Mouse (Mus musculus): ENCODE measurements around the gene Ccdc84. TPM values are rescaled to one million over a fixed set of nuclear protein-coding genes. Genes with fewer than 3 reads are reported as not detected.
"Not testable (repeated sequence)": the region's sequence is repeated elsewhere in the genome, so short reads cannot be mapped to it uniquely, and the experiment has no call there.

Ccdc84 gene
- total RNA-seq (2021): 10 to 100 TPM; 18.9 to 19.0 TPM
- long read RNA-seq, experiment 1, partial matches to known transcripts: 0 of 7 reads
- long read RNA-seq, experiment 1, other reads (novel, unspliced or antisense): 7 of 7 reads
- long read RNA-seq, experiment 2, partial matches to known transcripts: 1 of 13 reads
- long read RNA-seq, experiment 2, other reads (novel, unspliced or antisense): 9 of 13 reads

DNA sequence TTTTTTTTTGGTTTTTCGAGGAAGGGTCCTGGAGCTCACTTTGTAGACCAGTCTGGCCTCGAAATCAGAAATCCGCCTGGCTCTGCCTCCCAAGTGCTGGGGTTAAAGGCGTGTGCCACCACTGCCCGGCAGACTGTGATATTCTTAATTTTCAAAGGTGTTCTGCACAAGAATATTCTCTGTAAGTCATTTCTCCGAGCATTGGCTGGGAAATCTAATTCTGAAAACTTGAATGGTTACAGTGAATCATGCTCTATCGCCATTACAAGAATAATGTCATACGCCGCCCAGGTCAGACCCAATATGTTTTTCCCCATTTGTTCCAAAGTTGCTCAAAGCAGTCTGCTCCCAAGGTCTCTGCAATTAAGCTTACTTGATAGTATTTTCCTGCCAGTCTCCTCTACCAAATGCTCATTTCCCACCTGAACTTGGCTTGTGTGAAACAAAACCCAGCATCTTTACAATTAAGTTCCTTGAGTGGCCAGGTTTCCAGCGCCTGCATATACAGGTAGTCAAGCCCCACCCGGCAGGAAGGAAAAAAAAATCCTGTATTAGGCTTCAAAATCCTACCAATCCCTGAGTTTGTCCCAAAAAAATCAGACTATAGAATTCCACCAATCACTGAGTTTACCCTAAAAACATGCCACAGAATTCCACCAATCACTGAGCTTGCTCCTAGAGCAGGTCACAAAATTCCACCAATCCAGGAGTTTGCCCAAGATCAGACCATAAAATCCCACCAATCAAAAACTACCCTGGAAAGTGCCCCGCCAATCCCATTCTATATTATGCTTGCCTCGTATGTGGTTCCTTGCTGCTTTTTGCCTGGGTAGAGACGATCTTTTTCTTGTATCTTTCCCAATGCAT, at the start of gene Ccdc84:
TSS of gene Ccdc84 (minus strand) at position 51 of the 867 bp plus-strand sequence.
- no peak for DNase-seq (ENCODE audit: low spot score in 2 of 2)

DNA sequence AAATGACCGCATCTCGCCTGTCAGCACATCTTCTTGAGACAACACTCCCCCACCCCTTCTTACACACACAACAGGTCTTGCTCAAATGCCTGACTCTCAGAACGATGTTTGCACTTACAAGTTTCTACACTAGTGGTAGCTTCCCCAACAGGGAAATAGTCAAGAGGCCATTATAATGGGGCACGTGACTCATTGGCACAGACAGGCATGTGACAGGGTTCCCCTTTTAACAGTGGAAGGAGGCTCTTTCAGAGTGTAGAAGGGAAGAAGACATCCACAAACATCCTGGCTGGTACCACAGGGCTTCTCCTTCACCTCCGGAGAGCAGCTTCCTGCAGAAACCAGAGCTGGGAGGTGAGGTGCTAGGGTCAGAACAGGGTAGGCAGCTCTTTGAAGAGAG, 43.6 kb upstream of the Ccdc84 start:
- no peak for DNase-seq (ENCODE audit: low spot score in 2 of 2)

DNA sequence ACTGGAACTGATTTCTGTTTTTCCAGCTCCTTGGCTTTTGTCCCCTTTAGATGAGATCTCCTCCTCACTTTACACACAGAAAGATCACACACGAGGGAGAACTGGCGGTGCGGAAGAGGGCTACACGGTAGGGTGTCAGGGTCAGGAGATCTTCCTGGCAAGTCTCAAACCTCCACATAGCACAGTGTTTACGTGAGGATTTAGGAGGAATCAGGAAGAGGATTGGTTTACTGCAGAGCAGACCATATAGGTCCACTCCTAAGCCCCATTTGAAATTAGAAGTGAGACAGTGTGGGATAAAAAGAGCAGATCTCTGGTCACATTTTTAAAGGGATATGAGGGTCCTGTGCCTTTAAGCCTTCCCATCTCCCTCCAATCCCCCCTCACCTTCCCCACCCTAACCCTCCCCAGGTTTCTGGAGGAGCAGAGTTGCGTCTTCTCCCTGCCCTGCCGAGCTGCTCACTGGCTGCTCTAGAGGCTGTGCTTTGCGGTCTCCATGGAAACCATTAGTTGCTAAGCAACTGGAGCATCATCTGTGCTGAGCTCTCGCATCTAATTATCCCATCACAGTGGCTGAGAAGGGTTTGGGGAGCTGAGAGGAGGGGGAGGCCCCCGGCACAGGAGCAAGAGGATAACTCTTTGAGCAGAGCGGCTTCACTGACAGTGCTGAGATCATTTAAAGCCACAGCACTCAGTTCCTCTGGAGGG, 38.8 kb upstream of the Ccdc84 start:
- DNase-seq (ENCODE audit: low spot score in 2 of 2): peak; percentile 85 to 88

DNA sequence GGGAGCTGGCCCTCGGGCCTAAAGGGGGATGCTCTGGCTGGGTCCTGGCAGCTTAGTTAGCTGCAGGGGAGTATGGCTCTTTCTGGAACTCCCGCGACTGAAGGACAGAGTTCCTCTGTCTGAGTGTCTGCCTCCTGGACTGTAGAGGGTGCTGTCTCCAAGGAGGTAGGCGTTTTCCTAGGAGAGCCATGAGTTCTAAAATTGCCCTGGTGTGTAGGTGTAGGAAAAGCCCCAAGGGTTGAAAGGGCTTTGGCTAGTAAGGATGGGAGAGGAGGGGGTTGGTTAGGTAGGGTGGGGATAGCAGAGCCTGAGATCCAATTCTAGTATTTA, 36.5 kb upstream of the Ccdc84 start, which contains the start of gene Upk2:
TSS of gene Upk2 (minus strand) at position 86 of the 330 bp plus-strand sequence.
- DNase-seq (ENCODE audit: low spot score in 2 of 2): no peak

DNA sequence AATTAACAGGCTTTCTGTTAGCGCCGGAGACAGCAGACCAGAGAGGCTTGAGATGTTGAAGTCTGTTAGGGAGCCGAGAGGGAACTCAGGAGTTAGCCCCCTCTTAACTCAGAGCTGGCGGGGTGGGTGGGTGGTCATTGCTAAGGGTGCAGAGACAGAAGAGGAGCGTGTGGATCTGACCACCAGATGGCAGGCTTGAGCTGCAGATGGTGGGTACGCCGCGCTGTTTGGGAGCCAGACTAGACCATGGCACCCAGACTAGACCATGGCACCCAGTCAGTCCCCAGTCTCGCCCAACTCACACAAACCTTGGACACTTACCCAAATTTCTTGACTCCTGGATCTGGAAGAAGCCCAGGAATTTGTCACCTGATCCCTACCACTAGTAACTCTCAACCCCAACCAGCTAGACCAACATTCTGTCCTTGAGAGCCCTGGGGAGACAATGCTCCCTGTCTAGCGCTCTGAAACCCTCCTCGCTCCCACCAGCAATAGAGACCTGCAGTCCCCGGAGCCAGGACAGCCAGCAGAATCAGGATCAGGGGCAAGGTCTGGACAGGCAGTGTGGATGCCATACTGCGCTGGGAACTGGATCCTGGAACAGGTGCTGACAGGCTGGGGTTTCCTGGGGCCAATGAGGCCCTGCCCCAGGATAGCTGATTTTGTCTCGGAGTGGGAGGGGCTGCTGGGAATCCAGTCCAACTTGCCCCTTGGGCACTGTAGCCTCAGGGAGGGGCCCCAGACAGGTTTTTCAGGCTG, 35.9 kb upstream of the Ccdc84 start:
- DNase-seq (ENCODE audit: low spot score in 2 of 2): peak; percentile 89 to 94

DNA sequence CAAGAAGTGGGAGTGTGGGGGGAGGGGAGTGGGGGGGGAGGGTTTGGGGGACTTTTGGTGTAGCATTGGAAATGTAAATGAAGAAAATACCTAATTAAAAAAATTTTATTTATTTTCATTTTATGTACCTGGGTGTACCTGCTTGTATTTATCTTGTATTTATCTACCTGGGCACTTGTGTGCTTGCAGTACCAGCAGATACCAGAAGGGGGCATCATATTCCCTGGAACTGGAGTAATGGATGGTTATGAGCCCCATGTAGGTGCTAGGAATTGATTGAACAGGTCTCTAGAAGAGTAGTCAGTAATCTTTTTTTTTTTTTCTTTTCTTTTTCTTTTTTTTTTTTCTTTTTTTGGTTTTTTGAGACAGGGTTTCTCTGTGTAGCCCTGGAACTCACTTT, 32.0 kb upstream of the Ccdc84 start:
- DNase-seq (ENCODE audit: low spot score in 2 of 2): no peak

DNA sequence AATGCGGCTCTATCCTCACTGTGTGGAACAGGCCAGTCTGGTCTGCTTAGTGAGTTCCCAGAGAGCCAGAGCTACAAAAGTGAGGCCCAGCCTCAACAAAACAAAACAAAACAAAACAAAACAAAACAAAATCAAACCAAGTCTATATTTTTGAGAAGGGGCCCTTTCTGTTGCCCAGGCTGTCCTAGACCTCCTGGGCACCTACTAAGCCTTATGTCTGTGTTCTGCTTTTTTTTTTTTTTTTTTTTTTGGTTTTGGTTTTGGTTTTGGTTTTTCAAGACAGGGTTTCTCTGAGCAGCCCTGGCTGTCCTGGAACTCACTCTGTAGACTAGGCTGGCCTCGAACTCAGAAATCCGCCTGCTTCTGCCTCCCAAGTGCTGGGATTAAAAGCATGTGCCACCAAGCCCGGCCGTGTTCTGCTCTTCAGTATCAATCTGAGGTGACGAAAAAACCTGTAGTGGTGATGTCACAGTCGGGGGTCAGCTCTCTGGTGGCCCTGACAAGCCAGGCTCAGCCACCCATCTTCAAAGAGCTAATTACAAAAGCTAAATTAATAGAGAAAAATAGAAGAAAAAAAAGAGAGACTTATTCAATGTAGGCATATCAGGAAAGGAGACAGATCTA, 26.1 kb upstream of the Ccdc84 start:
- DNase-seq (ENCODE audit: low spot score in 2 of 2): not testable (repeated sequence)

DNA sequence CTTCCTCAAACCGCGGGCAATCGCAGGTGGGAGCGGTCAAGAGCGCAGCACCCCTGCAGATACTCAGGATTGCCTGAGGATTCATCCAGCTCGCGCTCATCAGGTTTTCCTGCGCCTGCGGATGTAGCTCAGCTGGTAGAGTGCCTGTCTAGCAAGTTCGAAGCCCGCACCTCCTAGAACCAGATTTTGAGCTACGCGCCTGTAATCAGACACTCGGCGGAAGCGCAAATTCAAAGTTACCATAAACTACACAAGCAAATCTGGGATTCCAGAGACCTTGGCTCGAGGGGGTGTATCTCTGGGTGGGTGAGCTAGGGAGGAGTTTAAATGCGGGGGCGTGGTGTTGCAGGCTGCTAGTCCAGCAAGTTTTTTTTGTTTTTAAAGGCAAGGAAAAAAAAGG, 22.6 kb upstream of the Ccdc84 start, which contains the start of gene Foxr1:
TSS of gene Foxr1 (minus strand) at position 176 of the 400 bp plus-strand sequence.
- DNase-seq (ENCODE audit: low spot score in 2 of 2): no peak

DNA sequence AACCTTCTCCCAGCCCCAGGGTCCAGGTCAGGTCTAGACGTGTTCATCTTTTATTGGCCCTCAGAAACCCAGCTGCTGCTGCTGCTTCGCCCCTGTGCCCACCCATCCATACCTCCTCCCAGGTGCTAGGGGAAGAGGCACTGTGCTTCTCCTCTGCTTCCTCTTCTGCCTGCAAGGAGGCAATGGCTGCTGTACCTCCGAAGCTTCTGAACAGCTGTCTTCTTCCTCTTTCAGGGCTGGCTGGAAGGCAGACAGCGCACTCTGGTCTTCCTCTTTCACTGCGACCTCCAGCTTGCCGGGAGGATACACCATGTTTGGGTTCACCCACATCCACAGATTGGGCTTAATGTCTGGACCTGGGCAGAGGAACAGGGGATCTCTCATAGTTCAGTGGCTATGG, 17.4 kb upstream of the Ccdc84 start:
- no peak for DNase-seq (ENCODE audit: low spot score in 2 of 2)

DNA sequence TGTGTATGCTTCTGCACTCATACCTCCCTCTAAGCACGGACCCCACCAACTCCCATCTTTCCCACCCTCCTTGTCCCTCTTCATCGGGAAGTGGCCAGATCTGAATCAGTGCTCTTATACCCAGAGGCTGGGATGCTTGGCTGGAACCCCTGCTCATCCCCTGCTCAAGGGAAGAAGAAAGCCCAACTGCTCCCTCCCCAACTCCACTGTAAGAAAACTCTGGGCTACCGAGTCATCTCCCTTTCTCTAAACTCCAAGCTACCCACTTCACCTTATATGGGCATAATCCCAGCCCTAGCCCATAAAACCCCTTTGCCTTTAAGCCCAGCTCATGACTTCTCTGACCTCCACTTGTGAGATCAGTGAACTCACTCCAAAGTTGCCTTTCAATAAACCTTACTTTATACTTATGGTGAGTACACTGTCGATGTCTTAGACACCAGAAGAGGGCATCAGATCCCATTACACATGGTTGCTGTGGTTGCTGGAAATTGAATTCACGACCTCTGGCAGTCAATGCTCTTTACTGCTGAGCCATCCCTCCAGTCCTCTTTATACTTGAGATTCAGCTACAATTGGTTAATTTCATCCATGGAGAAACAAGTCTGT, 14.3 kb upstream of the Ccdc84 start:
- no peak for DNase-seq (ENCODE audit: low spot score in 2 of 2)

DNA sequence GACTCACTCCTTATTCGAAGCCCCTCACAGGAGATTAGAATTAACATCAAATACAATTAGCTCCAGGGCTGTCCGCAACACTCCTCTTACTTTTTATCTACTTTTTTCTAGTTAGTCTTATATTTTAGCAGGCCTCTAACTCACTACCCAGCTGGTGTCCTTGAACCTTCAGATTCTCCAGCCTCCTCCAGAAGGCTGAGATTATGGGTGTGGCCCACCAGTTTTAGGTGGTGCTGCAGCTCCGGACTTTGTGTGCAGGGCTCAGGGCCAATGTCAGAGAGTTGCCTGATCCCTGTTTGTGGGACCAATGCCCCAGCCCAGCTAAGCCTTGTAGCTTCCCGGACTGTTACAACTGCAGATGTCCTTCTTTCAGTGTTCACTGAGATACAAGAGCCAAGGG, 5.2 kb upstream of the Ccdc84 start:
- no peak for DNase-seq (ENCODE audit: low spot score in 2 of 2)

DNA sequence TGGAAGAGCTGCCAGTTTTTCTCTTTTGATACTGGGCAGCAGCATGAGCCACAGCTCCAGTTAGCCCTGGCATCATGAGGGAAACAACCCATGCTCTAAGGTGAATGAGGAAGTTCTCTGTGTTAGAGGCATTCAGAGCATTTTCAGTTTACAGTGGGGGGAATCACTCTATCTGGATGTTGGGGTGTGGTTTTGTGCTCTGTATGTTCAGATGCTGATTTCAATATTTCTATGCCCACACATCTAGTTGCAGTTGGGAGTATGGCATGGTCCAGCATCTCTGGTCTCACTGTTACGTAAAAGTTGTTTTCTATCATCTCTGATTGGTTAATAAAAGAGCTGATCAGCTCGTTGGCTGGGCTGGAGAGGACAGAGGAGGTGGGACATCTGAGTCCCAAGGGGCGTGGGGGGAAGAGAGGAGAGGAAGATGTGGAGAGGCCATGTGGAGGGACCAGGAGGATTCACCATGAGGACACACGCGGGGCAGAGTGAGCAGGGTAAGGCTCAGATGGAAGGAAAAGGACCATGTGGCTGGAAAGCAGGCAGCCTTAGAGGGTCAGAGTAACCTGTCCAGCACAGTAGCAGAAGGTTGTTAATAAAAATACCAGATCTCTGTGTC, 2.0 kb upstream of the Ccdc84 start:
- no peak for DNase-seq (ENCODE audit: low spot score in 2 of 2)

DNA sequence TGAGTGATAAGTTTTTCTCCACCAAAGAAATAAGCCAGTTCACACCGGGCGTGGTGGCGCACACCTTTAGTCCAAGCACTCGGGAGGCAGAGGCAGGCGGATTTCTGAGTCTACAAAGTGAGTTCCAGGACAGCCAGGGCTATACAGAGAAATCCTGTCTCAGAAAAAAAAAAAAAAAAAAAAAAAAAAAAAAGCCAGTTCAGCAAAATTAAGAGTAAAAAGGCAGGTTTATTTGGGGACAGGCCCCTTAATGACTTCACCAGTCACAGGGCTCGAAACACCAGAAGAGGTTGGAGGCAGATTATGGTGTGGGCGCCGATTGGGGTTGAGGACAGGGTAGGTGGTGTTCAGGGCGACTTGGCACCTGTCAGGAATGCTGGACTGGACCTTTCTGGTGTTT, 1.4 kb upstream of the Ccdc84 start:
- DNase-seq (ENCODE audit: low spot score in 2 of 2): not testable (repeated sequence)

DNA sequence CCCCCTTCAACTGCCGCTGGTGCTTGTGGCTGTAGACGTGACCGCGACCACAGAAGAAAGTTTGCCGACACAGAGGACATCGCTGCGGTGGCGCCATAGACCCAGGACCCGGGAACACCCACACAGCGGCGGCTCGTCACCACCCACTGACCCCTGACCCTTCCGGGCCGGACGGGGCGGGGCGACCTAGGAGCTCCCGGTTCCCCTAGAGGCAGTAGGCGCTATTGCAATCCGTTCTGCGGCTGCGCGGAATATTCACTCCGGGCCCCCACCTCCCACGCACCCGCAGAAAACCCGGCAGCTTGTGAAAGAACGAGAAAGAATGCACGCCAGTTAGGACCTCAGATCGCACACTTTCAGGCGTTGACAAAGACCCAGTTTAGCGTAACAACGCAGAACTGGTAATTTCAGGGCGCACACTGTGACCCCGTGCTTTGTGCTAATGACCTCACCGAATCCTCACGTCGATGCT, 441 bp downstream of the Ccdc84 start:
- peak; percentile 97 for DNase-seq (ENCODE audit: low spot score in 2 of 2)

DNA sequence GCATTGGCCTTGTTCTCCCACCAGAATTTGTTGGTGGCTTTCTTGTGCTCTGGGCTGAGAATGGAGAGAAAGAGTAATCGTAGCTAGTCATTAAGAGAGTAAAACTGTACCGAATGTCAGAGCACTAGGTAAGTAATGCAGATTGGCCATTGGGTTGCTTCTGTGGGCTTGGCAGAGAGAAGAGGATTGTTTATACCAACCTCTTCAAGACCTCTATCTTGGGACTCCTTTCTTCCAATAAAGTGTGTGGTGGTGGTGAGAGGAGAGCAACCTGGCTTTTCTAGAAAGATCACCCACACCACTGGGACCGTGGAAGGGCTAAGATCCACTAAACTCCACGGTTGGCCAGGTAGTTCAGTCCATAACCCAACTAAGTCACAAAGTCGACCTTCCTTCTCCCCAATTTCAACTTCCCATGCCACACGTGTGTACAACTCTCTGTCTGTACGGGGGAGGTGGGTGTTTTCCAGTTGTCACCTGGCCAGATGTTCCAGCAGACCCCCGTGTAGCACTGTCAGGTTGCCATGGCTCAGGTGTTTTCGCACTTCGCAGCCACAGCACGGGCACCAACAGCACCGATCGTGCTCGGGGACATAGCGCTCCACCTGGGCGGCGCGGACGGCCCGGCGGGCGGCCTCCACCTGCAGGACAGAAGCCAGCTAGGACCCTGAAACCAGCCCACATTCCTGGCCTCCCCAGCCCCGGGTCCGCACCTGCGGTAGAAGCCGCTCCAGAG, 1.0 kb downstream of the Ccdc84 start:
- DNase-seq (ENCODE audit: low spot score in 2 of 2): no peak

DNA sequence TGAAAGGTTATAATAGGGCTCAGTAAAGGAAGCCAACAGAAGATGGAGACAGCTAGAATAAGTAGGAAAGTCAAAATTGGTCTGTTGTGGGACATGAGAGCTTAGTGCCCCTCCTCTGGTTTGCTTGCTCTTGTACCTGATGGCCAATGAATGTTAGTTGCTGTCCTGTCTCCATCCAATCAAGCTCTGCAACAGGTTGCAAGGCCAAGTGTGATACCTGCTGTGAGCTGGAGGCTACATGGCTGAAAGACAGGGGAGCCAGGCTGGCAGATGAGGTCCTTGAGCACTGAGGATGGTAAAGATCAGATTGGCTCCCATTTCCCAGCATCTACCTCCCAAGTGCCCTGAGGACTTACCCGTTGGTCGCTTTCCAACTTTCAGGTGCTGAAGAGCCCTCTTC, 5.6 kb downstream of the Ccdc84 start:
- no peak for DNase-seq (ENCODE audit: low spot score in 2 of 2)

DNA sequence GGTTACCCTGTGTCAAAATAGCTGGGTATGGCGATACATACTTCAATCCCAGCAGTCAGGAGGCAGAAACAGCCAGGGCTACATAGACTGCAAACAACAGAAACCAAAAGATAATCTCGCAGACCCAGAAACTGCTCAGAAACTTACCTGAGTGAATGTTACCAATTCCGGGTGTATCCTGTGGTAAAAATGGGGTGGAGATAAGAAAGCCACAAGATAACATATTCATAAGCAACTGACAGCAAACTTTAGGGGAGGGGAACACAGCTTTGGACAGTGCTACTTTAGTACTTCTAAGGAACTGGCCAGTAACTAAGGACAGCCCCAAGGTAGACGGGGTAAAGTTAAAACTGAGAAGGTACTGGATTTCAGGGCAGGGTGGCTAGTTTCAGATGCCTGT, 6.1 kb downstream of the Ccdc84 start:
- DNase-seq (ENCODE audit: low spot score in 2 of 2): no peak

DNA sequence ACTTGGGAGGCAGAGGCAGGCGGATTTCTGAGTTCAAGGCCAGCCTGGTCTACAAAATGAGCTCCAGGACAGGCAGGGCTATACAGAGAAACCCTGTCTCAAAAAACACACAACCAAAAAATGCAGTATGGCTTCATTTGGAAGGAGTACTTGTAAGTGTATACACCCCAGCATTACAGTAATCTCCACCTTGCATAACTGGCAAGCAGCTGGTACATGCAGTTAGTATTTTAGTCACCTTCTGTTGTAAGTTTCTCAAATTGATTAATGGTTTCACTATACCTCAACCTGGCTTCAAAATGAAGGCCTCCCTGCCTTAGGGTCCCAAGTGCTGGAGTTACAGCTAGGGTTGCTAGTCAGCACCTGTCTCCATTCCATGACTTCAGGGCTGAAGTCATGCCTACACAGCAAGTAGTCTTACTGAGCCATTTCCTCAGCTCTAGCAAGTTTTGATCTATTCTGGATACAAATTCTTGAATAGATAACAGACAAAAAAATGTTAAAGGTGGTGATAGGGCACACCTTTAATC, 6.7 kb downstream of the Ccdc84 start:
- DNase-seq (ENCODE audit: low spot score in 2 of 2): no peak
